Mouse (Mus musculus) liver, adult 2 months (tissue): Measurements from ENCODE around the gene Klhl33.

Experiments
- CTCF ChIP-seq: fragments of 200-500 bp; IDR thresholded peaks from 2 replicates; pipeline ENCODE4 v1.5.1; 2011; ENCODE audit warnings: low read depth, low read length, control low read depth
- POLR2A ChIP-seq: fragments of 200-500 bp; IDR thresholded peaks from 2 replicates; pipeline ENCODE4 v1.6.1; 2011; ENCODE audit warnings: low read length, control low read depth; ENCODE audit not compliant: insufficient read depth; ENCODE audit errors: extremely low read depth

- no peak for TF ChIP-seq CTCF
- no peak for TF ChIP-seq POLR2A
These were observed 20.9 kb downstream of the Klhl33 start for GRCm38 (mm10) chr14:50876236-50876950.
